Mouse (Mus musculus): ENCODE data around the gene Hs1bp3.

- TF ChIP-seq CTCF (IDR thresholded peaks at IDR 0.05; ENCODE audit: low read depth): no peak
- no peak for TF ChIP-seq EP300 (IDR thresholded peaks at IDR 0.05; ENCODE audit: low read depth)
Observed at GRCm38 (mm10) chr12:8388529-8389414, 75.5 kb downstream of the Hs1bp3 start.
